Mouse (Mus musculus): ENCODE data around the gene N4bp3.

N4bp3 gene

DNA sequence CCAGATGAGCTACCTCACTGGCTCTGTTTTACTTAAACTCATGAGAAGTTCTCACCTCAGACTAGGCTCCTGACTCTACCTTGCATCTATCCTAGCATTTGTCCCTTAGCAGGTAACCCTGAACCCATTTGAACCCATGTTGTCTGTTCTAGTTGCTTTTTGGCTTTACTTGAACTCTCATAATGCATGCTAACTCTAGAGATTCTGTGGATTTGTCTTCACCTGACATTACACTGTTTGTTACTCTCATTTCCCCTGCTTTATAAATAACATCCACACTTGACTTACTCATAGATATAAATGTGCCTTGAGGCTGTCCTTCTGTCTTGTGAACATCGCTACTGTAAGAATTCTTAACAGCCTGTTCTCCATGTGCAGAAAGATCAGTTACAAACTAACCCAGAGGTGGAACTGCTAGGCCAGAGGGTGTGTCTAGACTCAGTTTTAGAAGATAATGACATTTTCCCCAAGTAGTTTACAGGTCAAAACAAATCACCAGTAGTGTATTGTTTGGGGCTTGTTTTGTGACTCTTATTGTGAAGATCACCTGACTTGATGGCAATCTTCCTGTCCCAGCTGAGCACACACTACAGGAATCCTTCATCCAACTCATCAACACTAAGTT is 55.1 kb downstream of the N4bp3 start:
- DNase-seq (ENCODE audit: low read depth) = no peak

- no peak for DNase-seq (ENCODE audit: low read depth)
Measured at GRCm38 (mm10) chr11:51594715-51595350, 55.8 kb downstream of the N4bp3 start.

- no peak for DNase-seq (ENCODE audit: low read depth)
Measured at GRCm38 (mm10) chr11:51593849-51594248, 56.8 kb downstream of the N4bp3 start.

- no peak for DNase-seq (ENCODE audit: low read depth)
Measured at GRCm38 (mm10) chr11:51593368-51593767, 57.3 kb downstream of the N4bp3 start.
